Mouse (Mus musculus) adrenal gland, postnatal 4 days (tissue): ENCODE results near the gene Fyttd1. TPM values are rescaled to one million over a fixed set of nuclear protein-coding genes. Genes with fewer than 3 reads are reported as not detected.
"Not testable (repeated sequence)": the region's sequence is repeated elsewhere in the genome, so short reads cannot be mapped to it uniquely, and the experiment has no call there.

Experiments used
- DNase-seq, 2 experiments: peaks; one replicate each; pipeline ENCODE4 v3.0.0; 2021 to 2022; ENCODE audit warnings: low spot score in 2 of 2, mixed read lengths in 2 of 2
- total RNA-seq, 2 experiments: library from RNA; stranded (reverse); gene quantifications; 2 replicates each; pipeline ENCODE4 v1.2.3; 2021

The Fyttd1 gene
- total RNA-seq, 2 experiments from 2014 or later = 115 to 125 TPM

- no peak for DNase-seq
Observed at GRCm38 (mm10) chr16:32878157-32878598, 878 bp downstream of the Fyttd1 start.

DNA sequence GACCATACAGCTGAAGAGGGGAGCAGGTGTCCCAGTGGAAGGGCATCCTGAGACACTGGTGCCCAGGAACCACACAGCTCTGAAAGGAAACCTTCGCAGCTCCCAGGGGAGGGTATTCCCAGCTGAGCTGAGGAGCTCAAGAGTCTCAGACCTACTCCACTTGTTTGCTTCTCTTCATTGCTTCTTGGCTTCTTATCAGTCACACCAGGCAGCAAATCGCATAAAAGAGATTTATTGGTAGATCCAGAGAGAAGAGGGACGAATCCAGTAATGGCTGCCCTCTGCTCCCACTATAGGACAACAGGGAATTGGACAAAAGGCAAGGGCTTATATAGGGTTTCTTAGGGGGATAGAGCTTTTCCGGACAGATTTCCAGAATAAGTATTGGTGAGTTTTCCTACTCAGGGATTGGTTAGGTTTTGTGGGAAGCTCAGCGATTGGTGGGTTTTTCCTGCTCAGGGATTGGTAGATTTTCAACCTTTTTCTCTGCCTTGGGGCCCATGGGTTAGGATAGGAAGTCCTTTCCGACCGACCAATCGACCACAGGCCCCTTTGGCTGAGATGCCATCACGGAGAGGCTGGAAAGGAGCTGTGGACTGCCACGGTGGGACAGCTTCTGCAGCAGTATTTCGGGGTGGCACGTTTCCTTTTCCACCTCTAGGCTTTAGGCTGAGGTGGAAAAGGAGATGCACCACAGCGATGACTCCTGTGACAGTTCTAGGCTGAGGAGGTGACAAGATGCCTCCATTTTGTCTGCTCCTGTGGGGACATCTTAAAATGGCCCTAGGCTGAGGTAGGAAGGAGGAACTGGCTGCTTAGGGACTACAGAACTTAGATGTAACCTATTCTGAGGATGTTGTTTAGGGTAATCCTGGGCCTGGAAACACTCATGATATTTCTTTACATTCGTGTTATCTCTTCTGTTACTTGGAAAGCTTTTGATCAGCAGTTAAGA is 1.9 kb downstream of the Fyttd1 start:
- no peak for DNase-seq

DNA sequence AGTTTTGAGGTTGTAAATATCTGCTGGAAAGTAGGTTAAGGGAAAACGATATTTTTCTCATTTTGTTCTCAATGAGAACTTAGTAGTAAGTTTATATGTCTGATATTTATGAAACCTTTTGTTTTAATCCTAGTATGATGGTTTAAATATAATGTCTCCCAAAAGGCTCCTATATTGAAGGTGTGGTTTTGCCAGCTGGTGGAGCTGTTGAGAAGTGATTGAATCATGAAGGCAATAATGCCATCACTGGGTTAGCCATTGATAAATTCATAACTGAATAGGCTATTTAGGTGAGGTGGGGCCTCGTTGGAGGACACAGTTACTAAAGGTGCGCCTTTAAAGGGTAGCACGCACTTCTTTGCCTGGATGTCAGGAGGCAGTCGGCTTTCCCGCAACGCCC is 4.2 kb downstream of the Fyttd1 start:
- DNase-seq = no peak

DNA sequence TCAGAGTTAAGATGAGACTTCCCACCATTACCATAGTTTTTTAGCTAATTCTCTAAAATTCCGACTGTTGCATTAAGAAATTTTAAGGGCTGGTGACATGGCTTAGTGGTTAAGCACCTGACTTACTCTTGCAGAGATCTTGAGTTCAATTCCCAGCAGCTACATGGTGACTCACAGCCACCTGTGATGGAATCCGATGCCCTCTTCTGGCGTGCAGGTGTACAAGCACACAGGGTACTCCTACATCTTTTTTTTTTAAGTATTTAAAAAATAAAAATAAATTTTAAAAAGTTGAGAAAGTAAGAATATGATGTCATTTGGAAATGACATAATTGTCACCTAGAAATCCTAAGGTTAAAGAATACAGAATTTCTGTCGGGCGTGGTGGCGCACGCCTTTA is 10.7 kb downstream of the Fyttd1 start:
- DNase-seq = no peak

DNA sequence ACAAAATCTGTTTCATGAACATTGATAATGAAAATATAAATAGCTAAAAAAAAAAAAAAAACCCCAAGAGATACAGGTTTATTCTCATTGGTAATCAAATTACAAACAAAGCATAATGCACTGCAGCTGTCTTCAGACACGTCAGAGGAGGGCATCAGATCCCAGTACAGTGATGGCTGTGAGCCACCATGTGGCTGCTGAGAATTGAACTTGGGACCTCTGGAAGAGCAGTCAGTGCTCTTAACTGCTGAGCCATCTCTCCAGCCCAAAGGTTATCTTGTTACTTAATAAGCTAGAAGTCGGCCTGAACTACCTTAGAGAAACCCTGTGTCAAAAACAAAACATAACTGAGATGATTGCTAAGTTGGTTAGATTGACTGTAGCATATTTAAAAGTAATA is 12.6 kb downstream of the Fyttd1 start:
- DNase-seq = no peak

GRCm38 (mm10) chr16:32896126-32896525 is 18.8 kb downstream of the Fyttd1 start:
- DNase-seq = no peak

GRCm38 (mm10) chr16:32901360-32902050 is 24.2 kb downstream of the Fyttd1 start:
- no peak for DNase-seq

GRCm38 (mm10) chr16:32902051-32902428 is 24.7 kb downstream of the Fyttd1 start:
- no peak for DNase-seq

GRCm38 (mm10) chr16:32906186-32906585 is 28.9 kb downstream of the Fyttd1 start:
- no peak for DNase-seq

GRCm38 (mm10) chr16:32906727-32907126 is 29.4 kb downstream of the Fyttd1 start:
- DNase-seq = no peak

DNA sequence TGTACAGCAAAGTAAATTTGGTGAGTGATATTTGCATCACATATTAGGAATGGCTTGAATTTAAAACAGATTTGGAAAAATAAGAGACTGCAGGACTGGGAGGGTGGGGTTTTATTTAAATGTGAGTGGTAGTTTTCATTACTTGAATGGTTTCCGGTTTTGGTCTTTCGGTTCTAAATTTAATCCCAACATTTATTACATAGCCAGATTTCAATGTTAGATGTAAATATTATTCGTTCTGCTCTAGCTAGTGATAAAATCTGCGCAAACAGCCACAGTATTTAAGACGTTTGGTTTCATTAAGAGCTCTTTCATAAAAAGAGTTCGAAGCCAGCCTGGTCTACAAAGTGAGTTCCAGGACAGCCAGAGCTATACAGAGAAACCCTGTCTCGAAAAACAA is 35.9 kb downstream of the Fyttd1 start:
- no peak for DNase-seq

- DNase-seq = peak; percentile 95 to 97
Observed at GRCm38 (mm10) chr16:32913937-32914881, 36.9 kb downstream of the Fyttd1 start, which contains the start of gene Lrch3. Gene Lrch3 (plus strand): TSS chr16:32914100.

DNA sequence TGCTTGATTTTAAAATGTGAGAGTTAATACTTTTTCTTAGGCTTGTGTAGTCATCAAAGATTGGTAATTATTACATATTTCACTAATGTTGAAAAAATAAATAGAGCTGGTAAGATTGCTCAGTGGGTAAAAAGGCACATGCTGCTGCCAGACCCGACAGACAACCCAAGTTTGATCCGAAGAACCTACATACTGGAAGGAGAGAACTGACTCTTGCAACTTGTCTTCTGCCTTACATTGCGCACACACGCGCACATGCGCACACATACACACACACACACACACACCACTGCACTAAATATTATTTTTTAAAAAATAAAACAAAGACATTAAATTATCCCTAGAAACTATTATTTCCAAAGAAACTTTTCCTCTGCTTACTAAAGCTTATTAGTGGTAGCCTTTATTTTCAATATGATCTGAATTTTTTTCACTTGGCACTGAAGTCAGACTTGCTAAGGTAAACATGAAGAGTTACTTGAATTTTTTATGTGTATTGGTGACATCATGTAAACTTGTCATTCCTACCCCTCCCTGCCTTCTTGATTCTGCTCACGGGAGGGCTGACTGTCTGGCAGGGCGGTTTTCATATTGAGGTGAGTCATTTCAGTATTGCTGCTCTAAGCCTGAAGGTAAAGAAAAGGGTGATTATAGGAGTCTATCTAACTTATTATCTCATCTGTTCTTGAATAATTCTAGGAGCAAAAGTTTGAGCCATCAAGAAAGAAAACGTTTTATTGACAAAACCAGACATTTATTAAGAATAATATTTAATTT is 38.2 kb downstream of the Fyttd1 start:
- DNase-seq = no peak

- DNase-seq = not testable (repeated sequence)
Observed at GRCm38 (mm10) chr16:32926629-32927028, 49.3 kb downstream of the Fyttd1 start.

DNA sequence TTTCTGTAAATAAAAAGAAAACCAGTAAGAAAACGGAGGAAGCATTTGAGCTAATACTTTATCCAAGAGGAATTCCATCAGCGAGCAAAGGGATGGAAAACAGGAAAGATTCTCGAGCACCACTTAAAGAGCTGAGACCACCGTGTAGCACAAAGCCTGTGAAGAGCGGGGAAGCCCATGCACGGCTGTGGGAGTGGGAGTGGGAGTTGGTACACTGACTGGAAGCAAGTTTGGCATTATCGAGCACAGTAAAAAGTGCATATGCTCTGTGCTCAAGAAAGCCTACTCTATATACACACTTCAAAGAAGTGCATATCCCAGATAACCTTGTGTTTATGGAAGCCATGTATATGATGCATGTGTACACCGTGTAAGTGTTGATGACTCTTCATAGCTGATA is 49.7 kb downstream of the Fyttd1 start:
- no peak for DNase-seq

GRCm38 (mm10) chr16:32929918-32930317 is 52.6 kb downstream of the Fyttd1 start:
- no peak for DNase-seq

GRCm38 (mm10) chr16:32934470-32934869 is 57.2 kb downstream of the Fyttd1 start:
- no peak for DNase-seq

DNA sequence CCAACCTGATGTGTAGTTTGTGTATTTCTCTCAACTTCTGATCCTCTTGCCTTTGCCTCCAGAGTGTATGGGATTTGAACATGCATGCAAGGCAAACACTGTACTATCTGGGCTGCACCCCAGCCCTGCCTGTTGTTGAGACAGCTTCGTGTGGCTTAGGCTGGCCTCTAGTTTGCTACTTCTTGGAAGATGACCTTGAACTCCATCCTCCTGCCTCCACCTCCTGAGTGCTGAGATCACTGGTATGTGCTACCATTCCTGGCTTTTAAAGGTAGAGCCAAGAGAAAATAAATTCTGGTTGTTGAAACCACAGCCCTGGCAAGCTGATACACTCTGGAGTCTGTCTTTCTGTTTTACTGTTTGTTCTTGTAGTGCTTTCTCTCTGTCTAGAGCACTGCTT is 57.8 kb downstream of the Fyttd1 start:
- no peak for DNase-seq

DNA sequence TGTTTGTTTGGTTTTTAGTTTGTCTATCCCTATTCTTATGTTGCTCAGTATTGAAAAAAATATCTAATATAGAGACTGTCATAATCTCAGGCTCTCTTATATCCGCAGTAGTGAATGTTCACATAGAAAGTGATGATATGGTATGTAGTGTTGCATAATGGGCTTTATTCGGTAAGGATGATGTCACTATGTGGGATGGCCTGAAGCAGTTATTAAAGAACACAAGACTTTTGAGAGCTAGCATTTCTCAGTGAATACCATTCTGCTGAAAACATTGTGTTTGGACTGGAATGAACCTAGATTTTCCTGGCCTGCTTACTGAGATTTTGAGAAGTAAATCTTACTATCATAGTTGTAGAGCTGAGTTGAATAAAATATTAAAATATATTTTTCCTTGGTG is 60.1 kb downstream of the Fyttd1 start:
- DNase-seq = no peak

DNA sequence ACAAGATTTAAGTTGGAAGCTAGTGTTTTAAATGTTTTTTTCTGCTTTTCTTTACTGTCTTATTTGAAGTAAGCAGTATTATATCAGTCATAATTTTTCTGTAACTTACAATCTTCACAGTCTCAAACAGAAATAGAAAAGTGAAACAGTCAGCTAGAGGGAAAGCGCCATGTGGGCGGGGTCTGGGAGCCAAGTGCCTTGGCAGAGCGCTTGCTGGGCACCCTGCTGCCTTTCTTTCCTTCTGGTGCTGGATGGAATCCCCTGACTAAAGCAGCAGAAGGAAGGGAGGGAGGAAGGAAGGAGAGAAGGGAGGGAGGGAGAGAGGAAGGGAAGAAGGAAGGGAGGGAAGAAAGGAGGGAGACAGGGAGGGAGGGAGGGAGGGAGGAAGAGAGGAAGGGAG is 62.0 kb downstream of the Fyttd1 start:
- not testable (repeated sequence) for DNase-seq
